Mouse (Mus musculus) small intestine, adult 2 months (tissue): ENCODE data around the gene Btk. TPM values are rescaled to one million over a fixed set of nuclear protein-coding genes. Genes with fewer than 3 reads are reported as not detected.
A peak's percentile ranks its signal among the peaks of the same experiment; 100 is the strongest.

Experiments
- H3K27ac ChIP-seq: fragments of 200-500 bp; 2 replicates; pipeline ENCODE4 v1.5.1; 2012; ENCODE audit warnings: low read depth, low read length, control low read depth, inconsistent platforms; ENCODE audit not compliant: insufficient read depth
- H3K27me3 ChIP-seq: fragments of 200-500 bp; 2 replicates; pipeline ENCODE4 v1.6.1; 2012; ENCODE audit warnings: mild to moderate bottlenecking, moderate library complexity, low read length, inconsistent platforms; ENCODE audit not compliant: control insufficient read depth, insufficient read depth
- H3K36me3 ChIP-seq: fragments of 200-500 bp; 2 replicates; pipeline ENCODE4 v1.6.1; 2012; ENCODE audit warnings: mild to moderate bottlenecking, low read length, control low read depth, inconsistent platforms; ENCODE audit not compliant: control insufficient read depth, insufficient read depth
- H3K4me1 ChIP-seq: fragments of 200-500 bp; 2 replicates; pipeline ENCODE4 v1.6.1; 2012; ENCODE audit warnings: low read length, inconsistent platforms, mixed read lengths; ENCODE audit not compliant: control insufficient read depth, insufficient read depth, insufficient read length
- H3K4me3 ChIP-seq: fragments of 200-500 bp; 2 replicates; pipeline ENCODE4 v1.5.1; 2012; ENCODE audit warnings: low read depth, mild to moderate bottlenecking, control low read depth, inconsistent platforms, low read length, moderate library complexity
- CTCF ChIP-seq: fragments of 200-500 bp; IDR thresholded peaks from 2 replicates; pipeline ENCODE4 v1.5.1; 2012; ENCODE audit warnings: low read depth, mild to moderate bottlenecking, control low read depth, inconsistent platforms, low read length, moderate library complexity, mixed read lengths; ENCODE audit not compliant: insufficient replicate concordance, insufficient read length; ENCODE audit errors: extremely low read depth
- POLR2A ChIP-seq: fragments of 200-500 bp; IDR thresholded peaks from 2 replicates; pipeline ENCODE4 v1.6.1; 2012; ENCODE audit warnings: low read depth, mild to moderate bottlenecking, control low read depth, inconsistent platforms, low read length, moderate library complexity
- WGBS: fragments of 180-500 bp; shearing (Covaris S2); methylation state at CpG from one replicate; pipeline ENCODE4 v1.1.7; 2018; 5-methylcytosine and 5-hydroxymethylcytosine counted together
- polyA plus RNA-seq: library from polyadenylated mRNA; depleted of rRNA; stranded (reverse); fragments of >200 nt; gene quantifications from 2 replicates; pipeline ENCODE4 v1.2.3, GENCODE M21; 2012; rRNA removed

The Btk gene
- polyA plus RNA-seq, result 0.19 and 0.48 TPM in 2 replicates

DNA sequence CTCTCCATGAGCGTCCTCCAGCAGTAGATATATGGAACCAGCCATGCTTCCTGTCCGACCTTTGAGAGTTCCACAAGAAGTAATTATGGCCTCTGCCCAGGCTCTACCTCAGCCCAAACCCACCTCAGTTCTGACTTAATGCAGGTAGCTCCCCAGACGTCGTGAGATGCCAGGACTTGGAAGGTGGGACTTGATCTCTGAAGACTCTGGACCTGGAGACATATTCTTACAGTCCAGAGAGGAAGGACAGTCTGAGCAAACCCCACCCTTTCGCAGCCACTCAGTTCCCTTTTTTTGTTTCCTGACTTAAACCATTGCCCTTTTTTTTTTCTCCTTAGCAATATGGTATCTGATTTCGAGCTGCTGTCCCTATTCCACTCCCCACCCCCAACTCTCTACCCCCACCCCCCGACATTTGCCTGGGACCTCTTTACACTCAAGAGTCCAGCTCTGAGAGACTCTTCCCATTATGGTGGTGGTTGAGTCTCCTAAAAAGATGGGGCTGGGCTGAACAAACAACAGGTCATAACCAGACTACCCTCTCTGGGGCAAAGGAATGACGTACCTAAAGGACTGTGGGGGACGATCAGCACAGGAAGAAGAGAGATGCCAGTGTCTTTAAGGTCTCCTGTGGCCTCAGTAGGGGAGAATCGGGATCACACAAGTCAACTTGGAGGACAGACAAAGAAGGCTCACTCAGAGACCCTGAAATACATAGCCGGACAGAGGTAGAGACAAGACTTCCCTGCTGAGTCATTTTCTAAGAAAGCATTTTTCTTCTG lies at the start of gene Btk:
Gene Btk (minus strand): TSS at position 683 of the 782 bp plus-strand sequence.
- H3K4me1 ChIP-seq, result no peaks in the 10 kb centered on the region
- peak within 1 kb of the TSS; percentile 57 for H3K4me3 ChIP-seq
- TF ChIP-seq POLR2A, result no peak
- TF ChIP-seq CTCF, result no peak
- no peaks in the 10 kb centered on the region for H3K27me3 ChIP-seq
- peak within 1 kb of the TSS; percentile 65 for H3K27ac ChIP-seq
- WGBS, result 83% methylated on average over 11 of the region's 11 CpGs
- H3K36me3 ChIP-seq, result no peaks in the 10 kb centered on the region

DNA sequence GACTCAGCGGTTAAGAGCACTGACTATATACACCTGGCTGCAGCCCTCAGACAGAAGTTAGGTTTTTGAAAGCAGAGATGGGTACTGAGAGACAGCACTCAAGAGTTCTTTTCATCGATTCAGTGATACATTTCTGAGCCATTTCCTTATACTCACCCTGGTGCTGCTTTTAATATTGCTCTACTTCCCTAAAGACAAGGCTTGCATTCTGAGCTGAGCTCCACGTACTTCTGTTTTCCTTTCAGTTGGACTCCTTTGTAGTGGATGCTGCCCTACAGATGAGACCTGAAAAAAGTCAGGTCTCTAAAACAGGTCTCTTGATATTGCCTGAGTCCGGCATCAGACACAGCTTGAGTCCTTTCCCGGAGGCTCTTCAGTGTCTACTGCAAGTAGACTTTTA lies 49.3 kb upstream of the Btk start:
- no peak for TF ChIP-seq CTCF
- no peak for TF ChIP-seq POLR2A
- Histone ChIP-seq H3K4me3 (no peak overlapping the region), H3K4me1 (peaks cover 6% of the 10 kb centered on the region; the same call in 1 of the 2 replicates), H3K27me3 (no peaks in the 10 kb centered on the region), H3K36me3 (no peaks in the 10 kb centered on the region), H3K27ac (no peak overlapping the region)
- 91% methylated on average over 5 of the region's 5 CpGs for WGBS

DNA sequence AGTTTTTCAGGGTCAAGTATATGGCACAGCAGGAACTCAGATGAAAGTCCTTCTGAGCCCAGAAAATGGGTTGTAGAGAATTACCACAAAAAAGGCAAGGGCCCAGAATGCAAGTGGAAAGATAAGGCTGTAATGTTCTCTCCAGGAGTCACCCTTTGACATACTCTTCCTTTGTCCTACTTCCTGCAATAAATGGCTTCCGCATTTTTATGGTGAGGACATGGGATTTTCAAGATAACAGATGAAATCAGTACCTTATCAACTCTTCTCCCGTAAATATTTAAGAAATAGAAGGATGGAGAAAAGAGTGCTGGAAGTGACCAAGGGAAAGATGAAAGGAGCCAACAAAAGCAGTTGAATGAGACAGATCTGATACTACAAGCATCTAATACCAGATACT lies 44.8 kb upstream of the Btk start:
- no peak for TF ChIP-seq POLR2A
- no peak for TF ChIP-seq CTCF
- Histone ChIP-seq H3K27me3 (no peaks in the 10 kb centered on the region), H3K4me3 (no peak overlapping the region), H3K27ac (no peak overlapping the region), H3K36me3 (no peaks in the 10 kb centered on the region), H3K4me1 (no peaks in the 10 kb centered on the region)
- WGBS, result 35% methylated on average over 2 of the region's 2 CpGs

DNA sequence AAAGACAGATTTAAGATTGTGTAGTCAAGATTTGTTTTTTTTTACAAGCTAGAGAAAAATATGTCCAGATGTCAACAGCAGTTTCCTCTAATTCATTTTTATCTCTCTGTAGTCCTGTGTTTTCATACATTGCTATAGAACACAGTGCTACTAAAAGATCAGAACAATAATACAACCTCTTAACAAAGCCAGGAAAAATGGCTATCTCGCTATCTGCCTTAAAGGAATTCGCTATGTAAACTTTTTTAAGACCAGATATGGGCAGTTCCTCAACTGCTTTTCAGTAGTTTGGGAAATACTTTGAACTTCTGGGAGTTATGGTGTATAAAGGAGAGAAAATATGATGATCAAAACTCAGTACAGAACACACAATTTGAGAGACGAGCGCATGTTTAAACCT lies 40.0 kb upstream of the Btk start:
- 63% methylated on average over 4 of the region's 4 CpGs for WGBS
- Histone ChIP-seq H3K27ac (no peak overlapping the region), H3K36me3 (no peaks in the 10 kb centered on the region), H3K4me1 (no peaks in the 10 kb centered on the region), H3K27me3 (no peaks in the 10 kb centered on the region), H3K4me3 (no peak overlapping the region)
- TF ChIP-seq POLR2A (no peak), CTCF (no peak)

DNA sequence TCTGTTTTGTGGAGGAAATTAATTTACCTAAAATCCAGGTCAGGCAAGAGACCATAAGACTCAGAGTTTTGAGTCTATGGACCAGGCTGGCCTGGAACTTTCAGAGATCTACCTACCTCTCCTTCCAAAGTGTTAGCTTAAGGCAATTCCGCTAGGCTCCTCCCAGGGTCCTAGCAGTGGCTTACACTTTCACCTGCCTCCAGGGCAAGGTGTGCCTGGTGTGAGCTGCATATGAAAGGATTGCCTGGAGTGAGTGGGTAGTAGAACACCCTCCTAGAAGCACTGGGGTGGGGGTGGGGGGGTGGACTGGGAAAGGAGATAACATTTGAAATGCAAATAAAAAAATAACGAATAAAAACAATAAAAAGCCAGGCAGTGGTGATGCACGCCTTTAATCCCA lies 38.3 kb upstream of the Btk start:
- H3K27ac ChIP-seq, result no peak overlapping the region
- H3K27me3 ChIP-seq, result no peaks in the 10 kb centered on the region
- no peaks in the 10 kb centered on the region for H3K36me3 ChIP-seq
- 71% methylated on average over 3 of the region's 3 CpGs for WGBS
- TF ChIP-seq CTCF, result no peak
- no peak for TF ChIP-seq POLR2A
- no peaks in the 10 kb centered on the region for H3K4me1 ChIP-seq
- no peak overlapping the region for H3K4me3 ChIP-seq

DNA sequence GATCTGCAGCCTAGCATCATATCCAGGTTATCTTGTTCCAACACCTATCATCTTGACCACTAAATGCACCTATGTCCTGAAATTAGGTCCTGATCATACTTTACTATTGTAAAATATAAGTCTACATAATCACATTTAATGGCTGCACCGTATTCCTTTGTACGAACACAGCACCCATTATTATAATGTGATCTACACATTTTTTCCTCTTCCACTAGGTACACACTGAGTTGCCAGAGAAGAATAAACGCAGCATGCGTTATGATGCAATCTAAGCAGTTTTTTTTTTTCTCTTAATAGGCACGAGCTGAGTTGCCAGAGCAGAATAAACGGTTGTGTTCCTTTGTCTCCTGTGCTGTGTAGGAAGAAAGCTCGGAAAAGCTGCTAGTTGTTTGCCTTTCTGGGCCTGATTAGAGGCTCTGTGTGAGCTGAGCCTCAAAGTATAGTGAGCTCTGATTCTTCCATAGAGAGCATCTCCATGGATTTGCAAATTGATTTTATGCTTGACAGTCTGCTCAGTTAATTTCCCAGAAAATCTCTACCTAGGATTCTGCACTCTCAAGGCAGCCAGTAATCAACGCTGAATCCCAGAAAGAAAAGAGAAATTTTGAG lies 37.0 kb upstream of the Btk start:
- no peaks in the 10 kb centered on the region for H3K27me3 ChIP-seq
- H3K4me1 ChIP-seq, result no peaks in the 10 kb centered on the region
- no peak overlapping the region for H3K4me3 ChIP-seq
- H3K27ac ChIP-seq, result no peak overlapping the region
- TF ChIP-seq CTCF, result no peak
- TF ChIP-seq POLR2A, result no peak
- WGBS, result 45% methylated on average over 8 of the region's 8 CpGs
- H3K36me3 ChIP-seq, result no peaks in the 10 kb centered on the region

DNA sequence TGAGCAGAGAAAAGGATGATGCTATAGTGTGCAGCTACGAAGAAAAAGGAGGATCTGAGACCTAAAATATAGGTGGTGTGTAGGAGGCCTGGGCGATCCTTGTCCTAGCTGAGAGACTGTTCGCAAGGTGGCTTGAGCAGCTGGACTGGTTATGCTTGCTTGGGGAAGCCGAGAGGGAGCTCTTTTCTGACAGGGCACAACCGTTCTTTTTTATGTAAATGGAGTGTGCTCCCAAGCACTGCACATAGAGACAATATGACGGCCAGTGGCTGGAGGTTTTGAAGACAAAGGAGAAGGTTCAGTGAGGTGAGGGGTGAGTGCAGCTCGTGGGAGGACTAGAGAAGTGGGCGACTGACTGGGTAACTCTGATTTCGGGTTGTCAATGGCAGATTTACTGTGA lies 36.3 kb upstream of the Btk start:
- Histone ChIP-seq H3K27ac (no peak overlapping the region), H3K4me3 (no peak overlapping the region), H3K36me3 (no peaks in the 10 kb centered on the region), H3K4me1 (no peaks in the 10 kb centered on the region), H3K27me3 (no peaks in the 10 kb centered on the region)
- no peak for TF ChIP-seq CTCF
- TF ChIP-seq POLR2A, result no peak
- WGBS, result 66% methylated on average over 9 of the region's 9 CpGs

DNA sequence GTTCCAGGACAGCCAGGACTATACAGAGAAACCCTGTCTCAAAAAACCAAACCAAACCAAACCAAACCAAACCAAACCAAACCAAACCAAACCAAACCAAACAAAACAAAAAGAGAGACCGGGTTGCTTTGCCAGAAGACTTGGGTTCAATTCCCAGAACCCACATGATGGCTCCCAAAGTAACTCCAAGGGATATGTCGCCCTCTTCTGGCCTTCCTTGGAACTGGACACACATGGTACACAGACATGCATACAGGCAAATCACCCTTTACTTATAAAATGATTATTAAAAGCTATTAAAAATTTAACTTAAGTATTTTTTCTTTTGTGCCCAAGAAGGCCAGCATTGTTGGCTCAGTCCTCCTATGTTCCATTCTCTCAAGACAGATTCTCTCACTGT lies 30.9 kb upstream of the Btk start:
- peak; percentile 7; the same call in 1 of the 2 replicates for TF ChIP-seq CTCF
- no peak for TF ChIP-seq POLR2A
- 60% methylated on average over 2 of the region's 2 CpGs for WGBS

More for the DNA sequence above, 30.9 kb upstream of the Btk start:
- Histone ChIP-seq H3K27ac (no peak overlapping the region), H3K4me3 (no peak overlapping the region), H3K4me1 (peaks cover 2% of the 10 kb centered on the region), H3K36me3 (no peaks in the 10 kb centered on the region), H3K27me3 (no peaks in the 10 kb centered on the region)
